Mouse (Mus musculus) liver, embryonic 13.5 days (tissue): Measurements from ENCODE around the gene Dlgap4. TPM values are rescaled to one million over a fixed set of nuclear protein-coding genes. Genes with fewer than 3 reads are reported as not detected.
A peak's percentile ranks its signal among the peaks of the same experiment; 100 is the strongest.

Experiments
- ATAC-seq: fragments of 200-750 bp; cut with Nextera tagmentation; 2 replicates; pipeline ENCODE4 v1.8.0; 2017; ENCODE audit warnings: low read depth, mild to moderate bottlenecking, moderate number of reproducible peaks, moderate library complexity
- DNase-seq: peaks from one replicate; pipeline ENCODE4 v3.0.0; 2022
- H3K27ac ChIP-seq: fragments of 300-500 bp; sonication (generic); 2 replicates; pipeline ENCODE4 v1.5.1; 2015; ENCODE audit warnings: moderate library complexity, mild to moderate bottlenecking, inconsistent platforms
- H3K27me3 ChIP-seq: fragments of 300-500 bp; sonication (generic); 2 replicates; pipeline ENCODE4 v1.6.1; 2015; ENCODE audit warnings: mild to moderate bottlenecking, inconsistent platforms
- H3K36me3 ChIP-seq: fragments of 300-500 bp; sonication (generic); 2 replicates; pipeline ENCODE4 v1.6.1; 2015; ENCODE audit warnings: mild to moderate bottlenecking, inconsistent platforms
- H3K4me1 ChIP-seq: fragments of 300-500 bp; sonication (generic); replicated peaks from 2 replicates; pipeline ENCODE4 v1.6.1; 2015; ENCODE audit warnings: inconsistent platforms
- H3K4me2 ChIP-seq: fragments of 300-500 bp; sonication (generic); 2 replicates; pipeline ENCODE4 v1.6.1; 2015; ENCODE audit warnings: inconsistent platforms, mild to moderate bottlenecking, moderate library complexity
- H3K4me3 ChIP-seq: fragments of 300-500 bp; sonication (generic); replicated peaks from 2 replicates; pipeline ENCODE4 v1.5.1; 2015; ENCODE audit warnings: mild to moderate bottlenecking, inconsistent platforms
- H3K9ac ChIP-seq: fragments of 300-500 bp; sonication (generic); 2 replicates; pipeline ENCODE4 v1.6.1; 2015; ENCODE audit warnings: mild to moderate bottlenecking, inconsistent platforms
- H3K9me3 ChIP-seq: fragments of 300-500 bp; sonication (generic); replicated peaks from 2 replicates; pipeline ENCODE4 v1.6.1; 2016; ENCODE audit warnings: inconsistent platforms
- WGBS: fragments of 180-500 bp; shearing (Covaris S2); methylation state at CpG from one replicate; pipeline ENCODE4 v1.1.7; 2015; ENCODE audit not compliant: insufficient replicate concordance; 5-methylcytosine and 5-hydroxymethylcytosine counted together
- polyA plus RNA-seq: library from polyadenylated mRNA; unstranded; fragments of >200 nt; fragmentation: Nextera tagmentation; extraction: Ambion mirVana; gene quantifications from 2 replicates; pipeline ENCODE4 v1.2.1, GENCODE M21; 2015

Gene Dlgap4
- polyA plus RNA-seq, 1 experiment from 2014 or later = 11.3 TPM

GRCm38 (mm10) chr2:156589481-156589880, 24.0 kb upstream of the Dlgap4 start:
- DNase-seq = no peak
- no peaks in the 10 kb centered on the region for H3K9me3 ChIP-seq
- ATAC-seq = no peak
- H3K4me2 ChIP-seq = no peak overlapping the region
- no peaks in the 10 kb centered on the region for H3K36me3 ChIP-seq
- WGBS = 76% methylated on average over 9 of the region's 9 CpGs
- no peak overlapping the region for H3K4me3 ChIP-seq
- no peak overlapping the region for H3K9ac ChIP-seq
- H3K4me1 ChIP-seq = no peaks in the 10 kb centered on the region
- peaks cover 5% of the 10 kb centered on the region; the same call in 1 of the 2 replicates for H3K27me3 ChIP-seq
- no peak overlapping the region for H3K27ac ChIP-seq

GRCm38 (mm10) chr2:156594987-156595490, 18.5 kb upstream of the Dlgap4 start:
- Histone ChIP-seq H3K9ac (no peak overlapping the region), H3K9me3 (no peaks in the 10 kb centered on the region), H3K36me3 (no peaks in the 10 kb centered on the region), H3K4me1 (no peaks in the 10 kb centered on the region), H3K4me2 (no peak overlapping the region), H3K27ac (no peak overlapping the region), H3K27me3 (no peaks in the 10 kb centered on the region), H3K4me3 (no peak overlapping the region)
- DNase-seq (no peak), ATAC-seq (no peak)
- 62% methylated on average over 15 of the region's 15 CpGs for WGBS

DNA sequence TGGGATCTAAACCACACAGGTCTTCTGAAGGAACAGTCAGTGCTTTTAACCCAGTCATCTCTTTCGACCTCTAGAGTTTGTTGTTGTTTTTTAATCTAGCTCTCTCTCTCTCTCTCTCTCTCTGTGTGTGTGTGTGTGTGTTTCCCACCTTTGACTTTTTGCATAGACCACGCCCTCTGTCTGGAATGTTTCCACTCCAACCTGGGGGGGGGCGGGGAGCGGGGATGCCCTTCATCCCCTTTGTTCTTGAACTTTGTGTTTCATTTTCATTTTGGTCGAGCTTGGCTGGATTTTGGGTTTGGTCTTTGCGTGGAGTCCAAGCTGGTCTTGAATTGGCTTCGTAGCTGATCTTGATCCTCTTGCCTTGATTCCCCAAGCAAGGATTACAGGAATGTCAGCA, 10.9 kb upstream of the Dlgap4 start:
- H3K4me2 ChIP-seq = no peak overlapping the region
- 58% methylated on average over 7 of the region's 7 CpGs for WGBS
- no peak overlapping the region for H3K9ac ChIP-seq
- no peak overlapping the region for H3K4me3 ChIP-seq
- H3K4me1 ChIP-seq = no peaks in the 10 kb centered on the region
- ATAC-seq (no peak), DNase-seq (no peak)
- no peak overlapping the region for H3K27ac ChIP-seq
- H3K27me3 ChIP-seq = peaks cover 4% of the 10 kb centered on the region; the same call in 1 of the 2 replicates
- H3K9me3 ChIP-seq = no peaks in the 10 kb centered on the region
- H3K36me3 ChIP-seq = no peaks in the 10 kb centered on the region

GRCm38 (mm10) chr2:156603671-156604070, 9.8 kb upstream of the Dlgap4 start:
- no peak overlapping the region for H3K9ac ChIP-seq
- H3K4me3 ChIP-seq = no peak overlapping the region
- peaks cover 10% of the 10 kb centered on the region for H3K27me3 ChIP-seq
- H3K27ac ChIP-seq = no peak overlapping the region
- no peak for DNase-seq
- WGBS = 72% methylated on average over 9 of the region's 9 CpGs
- no peak overlapping the region for H3K4me2 ChIP-seq
- H3K36me3 ChIP-seq = no peaks in the 10 kb centered on the region
- no peak for ATAC-seq
- no peaks in the 10 kb centered on the region for H3K4me1 ChIP-seq
- no peaks in the 10 kb centered on the region for H3K9me3 ChIP-seq

- H3K4me1 ChIP-seq = no peaks in the 10 kb centered on the region
- H3K4me3 ChIP-seq = no peak overlapping the region
- DNase-seq (no peak), ATAC-seq (no peak)
- no peak overlapping the region for H3K9ac ChIP-seq
- no peak overlapping the region for H3K27ac ChIP-seq
- WGBS = 45% methylated on average over 3 of the region's 3 CpGs
- H3K4me2 ChIP-seq = no peak overlapping the region
- peaks cover 19% of the 10 kb centered on the region for H3K27me3 ChIP-seq
- no peaks in the 10 kb centered on the region for H3K36me3 ChIP-seq
- H3K9me3 ChIP-seq = no peaks in the 10 kb centered on the region
Measured at GRCm38 (mm10) chr2:156605144-156605543, 8.4 kb upstream of the Dlgap4 start.

DNA sequence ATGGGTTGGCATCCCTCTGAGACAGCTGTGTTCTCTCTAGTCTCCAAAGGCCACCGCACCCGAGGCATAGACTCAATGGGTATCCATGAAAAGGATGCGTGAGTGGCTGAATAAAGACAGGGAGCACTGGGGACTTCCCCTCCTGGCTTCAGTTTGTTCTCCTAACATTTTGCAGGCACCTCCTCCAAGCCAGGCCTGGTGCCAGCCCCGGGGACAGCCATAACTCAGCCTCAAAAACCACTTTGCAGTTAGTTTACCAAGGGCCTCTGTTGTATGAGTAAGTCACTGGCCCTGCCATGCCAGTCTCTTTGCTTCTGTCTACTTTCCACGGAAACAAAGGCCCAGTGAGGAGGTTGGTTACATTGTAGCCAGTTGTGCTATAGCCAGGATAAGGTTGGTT, 7.5 kb upstream of the Dlgap4 start:
- Histone ChIP-seq H3K4me1 (no peaks in the 10 kb centered on the region), H3K27ac (no peak overlapping the region), H3K9me3 (no peaks in the 10 kb centered on the region), H3K36me3 (no peaks in the 10 kb centered on the region), H3K27me3 (peaks cover 25% of the 10 kb centered on the region), H3K4me3 (no peak overlapping the region), H3K4me2 (no peak overlapping the region), H3K9ac (no peak overlapping the region)
- DNase-seq (no peak), ATAC-seq (no peak)
- 58% methylated on average over 5 of the region's 5 CpGs for WGBS

- no peak overlapping the region for H3K9ac ChIP-seq
- peaks cover 13% of the 10 kb centered on the region for H3K4me1 ChIP-seq
- DNase-seq (no peak), ATAC-seq (no peak)
- peak overlapping the region; percentile 53 for H3K4me3 ChIP-seq
- H3K9me3 ChIP-seq = no peaks in the 10 kb centered on the region
- H3K27ac ChIP-seq = no peak overlapping the region
- WGBS = under 1% methylated on average over 41 of the region's 41 CpGs
- H3K36me3 ChIP-seq = no peaks in the 10 kb centered on the region
- H3K27me3 ChIP-seq = peaks cover 84% of the 10 kb centered on the region
- H3K4me2 ChIP-seq = peak overlapping the region; percentile 65
Measured at GRCm38 (mm10) chr2:156613081-156613540, 394 bp upstream of the Dlgap4 start.

GRCm38 (mm10) chr2:156614258-156614556, 702 bp downstream of the Dlgap4 start:
- Histone ChIP-seq H3K36me3 (no peaks in the 10 kb centered on the region), H3K4me2 (peak overlapping the region; percentile 65), H3K9me3 (no peaks in the 10 kb centered on the region), H3K27me3 (peaks cover 94% of the 10 kb centered on the region), H3K4me1 (peaks cover 13% of the 10 kb centered on the region), H3K27ac (no peak overlapping the region), H3K9ac (no peak overlapping the region), H3K4me3 (peak overlapping the region; percentile 53)
- DNase-seq = no peak
- 1% methylated on average over 18 of the region's 18 CpGs for WGBS
- no peak for ATAC-seq

GRCm38 (mm10) chr2:156614661-156615654, 1.5 kb downstream of the Dlgap4 start:
- H3K9me3 ChIP-seq = no peaks in the 10 kb centered on the region
- peaks cover 13% of the 10 kb centered on the region for H3K4me1 ChIP-seq
- ATAC-seq (no peak), DNase-seq (no peak)
- peaks cover 92% of the 10 kb centered on the region for H3K27me3 ChIP-seq
- no peak overlapping the region for H3K4me2 ChIP-seq
- no peak overlapping the region for H3K27ac ChIP-seq
- H3K4me3 ChIP-seq = 0 out of 2 replicates have a peak overlapping the region, but pooled peaks have one; percentile 53
- WGBS = 12% methylated on average over 31 of the region's 31 CpGs
- H3K36me3 ChIP-seq = no peaks in the 10 kb centered on the region
- no peak overlapping the region for H3K9ac ChIP-seq

- no peaks in the 10 kb centered on the region for H3K9me3 ChIP-seq
- no peak overlapping the region for H3K4me2 ChIP-seq
- H3K4me1 ChIP-seq = peaks cover 13% of the 10 kb centered on the region
- H3K36me3 ChIP-seq = no peaks in the 10 kb centered on the region
- WGBS = 53% methylated on average over 7 of the region's 7 CpGs
- H3K27ac ChIP-seq = no peak overlapping the region
- DNase-seq (no peak), ATAC-seq (no peak)
- H3K9ac ChIP-seq = no peak overlapping the region
- no peak overlapping the region for H3K4me3 ChIP-seq
- H3K27me3 ChIP-seq = peaks cover 78% of the 10 kb centered on the region
Measured at GRCm38 (mm10) chr2:156616513-156616912, 3.0 kb downstream of the Dlgap4 start.

- Histone ChIP-seq H3K4me1 (peaks cover 13% of the 10 kb centered on the region), H3K4me2 (no peak overlapping the region), H3K9ac (no peak overlapping the region), H3K9me3 (no peaks in the 10 kb centered on the region), H3K27me3 (peaks cover 68% of the 10 kb centered on the region), H3K4me3 (no peak overlapping the region), H3K36me3 (no peaks in the 10 kb centered on the region), H3K27ac (no peak overlapping the region)
- 35% methylated on average over 11 of the region's 11 CpGs for WGBS
- ATAC-seq (no peak), DNase-seq (no peak)
Measured at GRCm38 (mm10) chr2:156617536-156617935, 4.0 kb downstream of the Dlgap4 start.
